Mouse (Mus musculus) ES-Bruce4 (cell line): ENCODE data around the gene Vipr1.

Source experiments
- CTCF ChIP-seq: IDR thresholded peaks from one replicate; pipeline ENCODE4 v1.8.1; 2011; ENCODE audit warnings: low read depth, low read length
- POLR2A ChIP-seq: IDR thresholded peaks from one replicate; pipeline ENCODE4 v1.8.1; 2011; ENCODE audit warnings: low read length; ENCODE audit not compliant: insufficient read depth

GRCm38 (mm10) chr9:121600861-121601427 is 41.6 kb upstream of the Vipr1 start:
- TF ChIP-seq CTCF (no peak), POLR2A (no peak)
